Mouse (Mus musculus): ENCODE measurements around the gene Rab3a.

DNA sequence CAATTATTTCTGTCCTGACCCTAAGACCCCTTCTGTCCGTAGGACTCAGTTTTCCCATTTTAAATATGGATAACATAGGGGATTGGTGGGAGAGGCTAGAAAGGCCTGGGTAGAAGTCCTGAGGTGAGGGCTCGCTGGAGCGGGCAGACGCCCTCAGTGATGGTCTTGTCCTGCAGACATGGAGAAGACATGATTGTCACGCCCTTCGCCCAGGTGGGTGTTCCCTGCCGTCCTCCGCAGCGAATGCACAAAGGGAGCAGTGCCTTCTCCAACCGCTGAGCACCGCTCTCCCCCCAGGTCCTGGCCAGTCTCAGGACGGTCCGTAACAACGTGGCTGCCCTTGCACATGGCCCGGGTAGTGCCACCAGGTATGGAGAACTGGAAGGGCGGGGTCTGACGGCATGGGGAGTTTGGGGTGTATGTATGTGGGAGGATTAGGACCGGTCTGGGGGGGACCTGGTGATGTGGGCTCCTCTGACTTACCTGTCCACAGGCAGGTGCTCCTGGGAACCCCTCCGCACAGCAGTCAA, 8.7 kb upstream of the Rab3a start:
- no peak for TF ChIP-seq GATA1 (IDR thresholded peaks at IDR 0.05; ENCODE audit: borderline replicate concordance, low read length)
- no peak for TF ChIP-seq FLI1 (IDR thresholded peaks at IDR 0.05; ENCODE audit: low read length)
